Mouse (Mus musculus): ENCODE measurements around the gene Scyl3.

DNA sequence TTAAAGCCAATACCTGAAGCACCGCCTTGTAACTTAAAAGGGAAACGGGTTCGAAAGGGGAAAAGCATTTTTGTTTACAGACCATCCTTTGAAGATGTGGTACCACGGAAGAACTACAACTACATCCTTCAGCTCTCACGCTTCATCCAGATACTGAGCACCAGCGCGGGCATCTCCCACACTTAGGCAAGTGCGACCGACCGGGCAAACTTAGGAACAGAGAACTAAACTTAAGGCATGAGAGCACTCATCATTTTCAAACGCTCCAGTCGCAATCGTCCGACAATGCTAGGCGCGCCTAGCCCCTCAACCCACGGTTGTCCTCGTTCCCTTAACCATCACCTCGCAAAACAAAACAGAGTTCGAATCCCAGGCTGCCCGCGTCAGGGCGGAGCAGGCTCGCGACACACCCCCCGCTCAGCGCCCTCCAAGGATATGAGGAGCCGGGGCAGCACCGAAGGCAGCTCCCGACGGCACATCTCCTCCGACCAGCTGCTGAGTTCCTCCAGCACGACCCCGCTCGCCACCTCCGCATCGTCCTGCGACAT, 65.3 kb downstream of the Scyl3 start:
- TF ChIP-seq CTCF (conservative IDR thresholded peaks at IDR 0.05; ENCODE audit: low read length): no peak
- no peak for TF ChIP-seq NANOG (IDR thresholded peaks at IDR 0.05; ENCODE audit: borderline replicate concordance, low read length)
- no peak for TF ChIP-seq POU5F1 (IDR thresholded peaks at IDR 0.05; ENCODE audit: borderline replicate concordance, low read length)
